Mouse (Mus musculus): ENCODE data around the gene Morn3. TPM values are rescaled to one million over a fixed set of nuclear protein-coding genes. Genes with fewer than 3 reads are reported as not detected.

The Morn3 gene
- polyA plus RNA-seq, 1 experiment from 2014 or later, result 0.41 TPM

DNA sequence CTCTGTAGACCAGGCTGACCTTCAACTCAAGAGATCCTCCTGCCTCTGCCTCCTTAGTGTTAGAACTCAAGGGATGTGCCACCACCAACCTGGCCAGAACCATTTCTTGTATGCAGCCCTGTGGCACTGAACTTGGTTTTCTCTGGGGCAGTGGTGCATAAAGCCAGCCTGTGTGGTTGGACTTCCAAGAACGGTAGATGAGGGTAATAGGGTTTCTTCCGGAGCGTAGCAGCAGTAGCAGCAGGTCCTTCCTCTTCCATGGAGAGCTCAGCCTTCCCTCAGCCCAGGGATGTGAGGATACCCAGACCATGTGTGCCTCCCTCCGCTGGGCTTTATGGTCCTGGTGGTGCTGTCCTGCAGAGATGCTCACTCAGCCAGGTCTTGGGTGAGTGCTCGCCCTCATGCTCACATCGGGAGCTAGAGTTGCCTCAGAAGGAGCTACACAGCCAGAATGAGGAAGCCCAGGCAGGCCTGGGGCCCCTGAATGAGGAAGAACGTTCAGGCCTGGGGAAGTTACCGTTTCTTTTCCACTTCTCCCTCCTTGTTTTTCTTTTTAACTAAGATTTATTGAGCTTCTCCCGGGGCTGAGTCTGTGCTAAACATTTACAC is 21.7 kb downstream of the Morn3 start:
- H3K9me3 ChIP-seq (ENCODE audit: control insufficient read depth, low read length), result no peaks in the 10 kb centered on the region
- 59% methylated on average over 9 of the region's 9 CpGs for WGBS
- DNase-seq (ENCODE audit: low spot score) (no peak), ATAC-seq (ENCODE audit: low FRiP score, low TSS enrichment) (no peak)
- no peak overlapping the region for H3K9ac ChIP-seq (ENCODE audit: low read length)
- TF ChIP-seq EP300 (optimal IDR thresholded peaks at IDR 0.05) (no peak), CTCF (IDR thresholded peaks at IDR 0.05; ENCODE audit: low read depth) (no peak)
- H3K4me3 ChIP-seq (ENCODE audit: low read depth, low read length), result no peak overlapping the region
- H3K36me3 ChIP-seq (ENCODE audit: control insufficient read depth, insufficient read depth, low read length), result no peaks in the 10 kb centered on the region
- no peak overlapping the region for H3K4me2 ChIP-seq (replicated peaks; ENCODE audit: low read depth)
- no peak overlapping the region; the same call in 1 of the 2 replicates for H3K27ac ChIP-seq (replicated peaks)
- no peaks in the 10 kb centered on the region for H3K4me1 ChIP-seq (replicated peaks; ENCODE audit: control insufficient read depth, insufficient read depth)
- no peaks in the 10 kb centered on the region for H3K27me3 ChIP-seq (ENCODE audit: control insufficient read depth, insufficient read depth, low read length)

DNA sequence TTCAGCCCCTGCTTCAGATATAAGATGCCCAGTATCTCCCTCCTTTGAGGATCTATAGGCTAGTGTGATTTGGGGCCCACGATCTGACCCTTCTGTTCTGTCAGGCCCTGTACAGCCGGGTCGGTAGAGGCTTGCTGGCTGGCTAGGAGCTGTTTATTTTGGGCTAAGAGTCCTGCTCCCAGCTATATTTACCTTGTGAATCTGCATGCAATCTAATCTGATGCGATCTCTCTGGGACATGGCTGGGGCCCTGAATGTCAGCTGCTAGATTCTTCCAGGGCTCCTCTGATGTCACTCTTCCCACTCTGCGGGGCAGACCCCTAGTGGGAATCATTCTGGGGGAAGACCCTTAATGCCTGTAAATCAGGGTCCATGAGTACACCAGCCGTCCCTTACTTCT is 22.5 kb downstream of the Morn3 start:
- ATAC-seq (ENCODE audit: low FRiP score, low TSS enrichment) (no peak), DNase-seq (ENCODE audit: low spot score) (no peak)
- Histone ChIP-seq H3K27ac (replicated peaks) (no peak overlapping the region), H3K9ac (ENCODE audit: low read length) (no peak overlapping the region), H3K4me3 (ENCODE audit: low read depth, low read length) (no peak overlapping the region), H3K36me3 (ENCODE audit: control insufficient read depth, insufficient read depth, low read length) (no peaks in the 10 kb centered on the region), H3K9me3 (ENCODE audit: control insufficient read depth, low read length) (no peaks in the 10 kb centered on the region), H3K4me2 (replicated peaks; ENCODE audit: low read depth) (no peak overlapping the region), H3K4me1 (replicated peaks; ENCODE audit: control insufficient read depth, insufficient read depth) (no peaks in the 10 kb centered on the region), H3K27me3 (ENCODE audit: control insufficient read depth, insufficient read depth, low read length) (no peaks in the 10 kb centered on the region)
- no peak for TF ChIP-seq EP300 (optimal IDR thresholded peaks at IDR 0.05)
- TF ChIP-seq CTCF (IDR thresholded peaks at IDR 0.05; ENCODE audit: low read depth), result no peak
- WGBS, result 79% methylated on average over 6 of the region's 6 CpGs

DNA sequence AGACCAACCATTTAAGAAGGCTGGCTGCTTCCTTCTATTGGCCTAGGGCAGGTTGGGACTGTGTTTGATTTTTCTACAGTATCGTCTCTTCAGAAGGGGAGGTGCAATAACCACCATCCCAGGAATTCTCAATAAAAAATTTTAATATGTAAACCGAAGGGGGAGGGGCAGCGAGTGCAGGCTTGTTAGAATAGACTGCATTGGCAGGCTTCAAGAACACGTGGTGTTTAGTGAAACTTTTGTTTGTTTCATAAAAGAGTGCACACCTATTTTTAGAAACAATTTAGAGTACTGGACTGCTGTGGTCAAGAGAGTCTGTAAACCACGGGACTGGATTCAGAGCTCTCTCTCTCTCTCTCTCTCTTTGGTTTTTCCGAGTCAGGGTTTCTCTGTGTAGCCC is 23.8 kb downstream of the Morn3 start:
- DNase-seq (ENCODE audit: low spot score), result no peak
- Histone ChIP-seq H3K27ac (replicated peaks) (no peak overlapping the region), H3K4me3 (ENCODE audit: low read depth, low read length) (no peak overlapping the region), H3K4me2 (replicated peaks; ENCODE audit: low read depth) (no peak overlapping the region), H3K36me3 (ENCODE audit: control insufficient read depth, insufficient read depth, low read length) (no peaks in the 10 kb centered on the region), H3K4me1 (replicated peaks; ENCODE audit: control insufficient read depth, insufficient read depth) (no peaks in the 10 kb centered on the region), H3K9me3 (ENCODE audit: control insufficient read depth, low read length) (no peaks in the 10 kb centered on the region), H3K27me3 (ENCODE audit: control insufficient read depth, insufficient read depth, low read length) (no peaks in the 10 kb centered on the region), H3K9ac (ENCODE audit: low read length) (no peak overlapping the region)
- ATAC-seq (ENCODE audit: low FRiP score, low TSS enrichment), result no peak
- WGBS, result 68% methylated on average over 6 of the region's 6 CpGs
- no peak for TF ChIP-seq CTCF (IDR thresholded peaks at IDR 0.05; ENCODE audit: low read depth)

DNA sequence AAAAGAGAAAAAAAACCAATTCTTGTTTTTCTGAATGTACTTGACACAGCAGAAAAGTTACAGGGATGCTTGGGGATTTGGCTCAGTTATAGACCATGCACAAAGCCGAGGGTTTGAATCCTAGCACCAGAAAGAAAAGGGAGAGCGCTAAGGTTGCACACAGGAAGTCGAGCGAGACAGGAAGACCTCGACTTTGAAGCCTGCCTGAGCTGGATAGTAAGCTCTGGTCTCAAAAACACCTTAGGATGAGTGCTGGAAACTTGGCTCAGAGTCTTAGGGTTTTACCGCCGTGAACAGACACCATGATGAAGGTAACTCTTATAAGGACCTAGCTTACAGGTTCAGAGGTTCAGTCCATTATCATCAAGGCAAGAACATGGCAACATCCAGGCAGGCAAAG is 25.4 kb downstream of the Morn3 start:
- H3K4me3 ChIP-seq (ENCODE audit: low read depth, low read length), result no peak overlapping the region
- TF ChIP-seq CTCF (IDR thresholded peaks at IDR 0.05; ENCODE audit: low read depth), result no peak
- no peak for TF ChIP-seq EP300 (optimal IDR thresholded peaks at IDR 0.05)
- WGBS, result 88% methylated on average over 7 of the region's 7 CpGs
- no peaks in the 10 kb centered on the region for H3K36me3 ChIP-seq (ENCODE audit: control insufficient read depth, insufficient read depth, low read length)
- H3K9ac ChIP-seq (ENCODE audit: low read length), result no peak overlapping the region
- H3K9me3 ChIP-seq (ENCODE audit: control insufficient read depth, low read length), result no peaks in the 10 kb centered on the region
- 0 out of 2 replicates have a peak, but pooled peaks cover 4% of the 10 kb centered on the region for H3K4me1 ChIP-seq (replicated peaks; ENCODE audit: control insufficient read depth, insufficient read depth)
- DNase-seq (ENCODE audit: low spot score) (no peak), ATAC-seq (ENCODE audit: low FRiP score, low TSS enrichment) (no peak)
- H3K27me3 ChIP-seq (ENCODE audit: control insufficient read depth, insufficient read depth, low read length), result no peaks in the 10 kb centered on the region
- H3K4me2 ChIP-seq (replicated peaks; ENCODE audit: low read depth), result no peak overlapping the region
- H3K27ac ChIP-seq (replicated peaks), result no peak overlapping the region

DNA sequence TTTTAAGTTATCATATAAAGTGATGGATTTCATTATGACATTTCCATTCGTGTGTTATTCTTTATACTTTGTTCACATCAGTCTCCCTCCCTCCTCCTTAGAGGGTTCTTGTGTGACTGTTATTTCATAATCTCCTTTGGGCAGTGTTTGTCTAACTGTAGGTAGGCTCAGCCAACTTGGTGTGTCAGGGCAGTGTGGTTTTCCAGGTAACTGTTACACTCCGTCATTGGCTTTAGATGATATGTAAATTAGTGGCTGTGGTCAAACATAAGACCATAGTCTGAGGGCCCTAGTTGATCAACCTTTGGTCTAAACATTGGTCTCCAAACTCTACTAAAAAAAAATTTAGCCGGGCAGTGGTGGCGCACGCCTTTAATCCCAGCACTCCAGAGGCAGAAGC is 26.4 kb downstream of the Morn3 start:
- H3K9ac ChIP-seq (ENCODE audit: low read length), result no peak overlapping the region
- no peaks in the 10 kb centered on the region for H3K36me3 ChIP-seq (ENCODE audit: control insufficient read depth, insufficient read depth, low read length)
- H3K9me3 ChIP-seq (ENCODE audit: control insufficient read depth, low read length), result no peaks in the 10 kb centered on the region
- no peaks in the 10 kb centered on the region for H3K27me3 ChIP-seq (ENCODE audit: control insufficient read depth, insufficient read depth, low read length)
- TF ChIP-seq EP300 (optimal IDR thresholded peaks at IDR 0.05) (no peak), CTCF (IDR thresholded peaks at IDR 0.05; ENCODE audit: low read depth) (no peak)
- H3K4me3 ChIP-seq (ENCODE audit: low read depth, low read length), result no peak overlapping the region
- no peak overlapping the region for H3K4me2 ChIP-seq (replicated peaks; ENCODE audit: low read depth)
- no peak for DNase-seq (ENCODE audit: low spot score)
- 81% methylated on average over 5 of the region's 5 CpGs for WGBS
- H3K4me1 ChIP-seq (replicated peaks; ENCODE audit: control insufficient read depth, insufficient read depth), result 0 out of 2 replicates have a peak, but pooled peaks cover 4% of the 10 kb centered on the region
- no peak overlapping the region for H3K27ac ChIP-seq (replicated peaks)
- no peak for ATAC-seq (ENCODE audit: low FRiP score, low TSS enrichment)

DNA sequence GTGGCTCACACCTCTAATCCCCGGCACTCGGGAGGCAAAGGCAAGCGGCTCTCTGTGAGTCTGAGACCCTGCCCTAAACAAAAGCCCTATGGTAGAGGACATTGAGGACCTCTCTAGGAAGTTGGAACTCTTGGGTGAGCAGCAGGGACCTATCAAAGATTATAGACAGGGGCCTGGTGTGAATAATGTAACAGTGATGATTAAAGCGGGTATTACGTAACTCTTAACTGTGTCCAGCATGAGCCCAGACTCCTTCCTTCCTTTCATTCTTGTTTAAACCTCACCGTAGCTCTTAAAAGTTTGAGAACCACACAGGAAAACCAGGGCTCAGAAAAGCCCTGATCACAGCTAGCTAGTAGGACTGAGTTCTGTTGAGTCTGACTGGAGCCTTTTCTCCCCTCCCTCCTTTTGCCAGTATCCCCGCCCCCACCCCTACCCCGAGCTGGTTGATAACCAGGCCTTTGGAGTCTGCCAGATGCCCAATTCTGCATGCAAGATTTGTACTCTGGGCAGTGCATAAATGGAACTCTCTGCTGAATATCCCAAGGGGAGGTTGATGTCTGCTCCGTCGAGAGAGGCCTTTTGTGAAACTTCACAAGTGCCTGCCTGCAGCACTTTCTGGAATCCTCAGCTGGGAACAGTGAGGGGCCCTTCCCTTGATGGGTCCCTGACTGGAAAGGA is 27.3 kb downstream of the Morn3 start:
- TF ChIP-seq CTCF (IDR thresholded peaks at IDR 0.05; ENCODE audit: low read depth) (no peak), EP300 (optimal IDR thresholded peaks at IDR 0.05) (no peak)
- no peak overlapping the region for H3K4me3 ChIP-seq (ENCODE audit: low read depth, low read length)
- no peaks in the 10 kb centered on the region for H3K27me3 ChIP-seq (ENCODE audit: control insufficient read depth, insufficient read depth, low read length)
- 0 out of 2 replicates have a peak overlapping the region, but pooled peaks have one; percentile 23 for H3K4me2 ChIP-seq (replicated peaks; ENCODE audit: low read depth)
- no peak overlapping the region for H3K9ac ChIP-seq (ENCODE audit: low read length)
- H3K36me3 ChIP-seq (ENCODE audit: control insufficient read depth, insufficient read depth, low read length), result no peaks in the 10 kb centered on the region
- ATAC-seq (ENCODE audit: low FRiP score, low TSS enrichment) (no peak), DNase-seq (ENCODE audit: low spot score) (no peak)
- 48% methylated on average over 10 of the region's 10 CpGs for WGBS
- H3K27ac ChIP-seq (replicated peaks), result peak overlapping the region; percentile 69; the same call in 1 of the 2 replicates
- no peaks in the 10 kb centered on the region for H3K9me3 ChIP-seq (ENCODE audit: control insufficient read depth, low read length)
- H3K4me1 ChIP-seq (replicated peaks; ENCODE audit: control insufficient read depth, insufficient read depth), result peaks cover 4% of the 10 kb centered on the region; the same call in 1 of the 2 replicates
